Mouse (Mus musculus) right cerebral cortex, postnatal 25 days (tissue): ENCODE results near the gene Ak9.

Experiments
- DNase-seq: peaks from one replicate; pipeline ENCODE4 v3.0.0; 2022

Ak9 gene

DNA sequence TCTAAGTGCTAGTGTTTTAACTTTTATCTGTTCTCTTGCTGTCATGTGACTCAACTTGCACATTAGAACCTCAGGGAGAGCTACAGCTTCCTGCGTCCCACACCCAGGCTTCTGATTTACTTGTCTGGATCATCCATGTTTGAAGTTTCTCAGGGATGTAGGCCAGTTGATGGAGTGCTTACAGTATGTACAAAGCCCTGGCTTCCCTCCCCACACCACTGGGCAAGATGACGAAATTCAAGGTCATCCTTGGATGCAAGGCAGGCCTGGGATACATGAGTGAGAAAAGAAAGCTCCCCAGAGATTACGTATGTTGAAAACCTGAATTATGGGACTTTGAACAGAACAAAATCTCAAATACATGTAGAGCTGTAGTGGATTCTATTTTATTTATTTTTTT lies 149.0 kb downstream of the Ak9 start:
- no peak for DNase-seq

GRCm38 (mm10) chr10:41459990-41460389 lies 156.2 kb downstream of the Ak9 start:
- DNase-seq: no peak

- DNase-seq: no peak
These were observed 156.7 kb downstream of the Ak9 start for GRCm38 (mm10) chr10:41460501-41460900.

DNA sequence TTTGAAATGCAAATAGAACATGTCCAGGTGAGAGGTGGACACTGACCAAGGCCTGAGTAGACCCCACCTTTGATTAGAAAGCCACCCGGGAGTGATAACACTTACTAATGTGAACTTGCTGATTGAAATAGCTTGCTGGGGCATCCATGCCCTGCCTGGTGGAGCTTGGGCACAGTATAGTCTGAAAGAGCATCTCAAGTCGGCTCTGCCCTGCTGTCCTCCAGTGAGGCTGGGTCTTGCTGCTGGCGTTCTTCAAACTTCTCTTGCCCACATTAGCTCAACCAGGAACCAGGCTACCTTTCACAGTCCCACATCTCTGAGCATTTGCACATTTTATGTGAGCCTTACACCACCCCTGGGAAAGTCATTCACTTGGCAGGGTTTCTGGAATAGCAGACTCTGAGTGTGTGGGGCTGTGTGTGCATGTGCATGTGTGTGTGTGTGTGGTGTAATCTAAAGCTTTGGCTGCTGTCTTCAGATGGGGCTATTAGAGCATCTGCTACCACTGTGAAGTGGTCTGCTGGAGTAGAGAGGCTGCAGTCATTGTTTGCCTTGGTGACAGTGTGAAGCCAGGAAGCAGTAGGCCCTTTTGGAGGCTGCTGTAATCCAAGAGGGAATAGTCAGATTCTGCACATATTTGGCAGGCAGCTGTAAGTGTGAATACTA lies 157.4 kb downstream of the Ak9 start:
- DNase-seq: no peak

- no peak for DNase-seq
These were observed 160.7 kb downstream of the Ak9 start for GRCm38 (mm10) chr10:41464401-41464955.

- no peak for DNase-seq
These were observed 163.5 kb downstream of the Ak9 start for GRCm38 (mm10) chr10:41467325-41467724.

GRCm38 (mm10) chr10:41470693-41471092 lies 166.9 kb downstream of the Ak9 start:
- no peak for DNase-seq

DNA sequence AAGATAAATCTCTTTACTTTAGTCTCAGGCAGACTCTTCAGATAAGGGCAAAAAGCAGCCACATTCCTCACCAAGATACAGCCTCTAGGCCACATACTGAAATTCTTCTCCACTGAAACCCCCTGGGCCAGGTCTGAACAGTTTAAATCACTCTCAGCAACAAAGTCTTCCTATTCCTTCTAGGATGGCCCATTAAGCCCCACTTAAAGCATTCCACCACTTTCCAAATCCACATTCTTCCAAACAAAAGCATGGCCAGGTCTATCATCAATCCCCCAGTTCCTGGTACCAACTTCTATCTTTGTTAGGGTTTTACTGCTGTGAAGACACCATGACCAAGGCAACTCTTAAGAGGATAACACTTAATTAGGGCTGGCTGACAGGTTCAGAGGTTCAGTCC lies 168.8 kb downstream of the Ak9 start:
- no peak for DNase-seq

DNA sequence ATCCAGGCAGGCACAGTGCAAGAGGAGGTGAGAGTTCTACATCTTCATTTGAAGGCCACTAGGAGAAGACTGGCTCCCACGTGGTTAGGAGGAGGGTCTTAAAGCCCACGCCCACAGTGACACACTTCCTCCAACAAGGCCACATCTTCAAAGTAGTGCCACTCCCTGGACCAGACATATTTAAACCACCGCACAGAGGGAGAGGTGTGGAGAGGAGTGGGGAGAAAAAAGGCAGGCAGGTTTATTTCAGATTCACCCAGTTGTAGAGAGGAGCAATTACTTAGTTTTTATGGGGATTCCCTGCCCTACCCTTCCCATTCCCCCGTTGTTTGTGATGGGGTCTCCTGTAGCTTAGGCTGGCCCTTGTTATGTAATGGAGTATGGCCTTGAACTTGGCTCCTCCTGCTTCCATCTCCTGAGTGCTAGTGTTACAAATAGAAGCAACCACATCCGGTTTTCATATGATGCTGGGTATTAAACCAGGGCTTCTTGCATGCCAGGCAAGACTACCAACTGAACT lies 169.2 kb downstream of the Ak9 start:
- no peak for DNase-seq

DNA sequence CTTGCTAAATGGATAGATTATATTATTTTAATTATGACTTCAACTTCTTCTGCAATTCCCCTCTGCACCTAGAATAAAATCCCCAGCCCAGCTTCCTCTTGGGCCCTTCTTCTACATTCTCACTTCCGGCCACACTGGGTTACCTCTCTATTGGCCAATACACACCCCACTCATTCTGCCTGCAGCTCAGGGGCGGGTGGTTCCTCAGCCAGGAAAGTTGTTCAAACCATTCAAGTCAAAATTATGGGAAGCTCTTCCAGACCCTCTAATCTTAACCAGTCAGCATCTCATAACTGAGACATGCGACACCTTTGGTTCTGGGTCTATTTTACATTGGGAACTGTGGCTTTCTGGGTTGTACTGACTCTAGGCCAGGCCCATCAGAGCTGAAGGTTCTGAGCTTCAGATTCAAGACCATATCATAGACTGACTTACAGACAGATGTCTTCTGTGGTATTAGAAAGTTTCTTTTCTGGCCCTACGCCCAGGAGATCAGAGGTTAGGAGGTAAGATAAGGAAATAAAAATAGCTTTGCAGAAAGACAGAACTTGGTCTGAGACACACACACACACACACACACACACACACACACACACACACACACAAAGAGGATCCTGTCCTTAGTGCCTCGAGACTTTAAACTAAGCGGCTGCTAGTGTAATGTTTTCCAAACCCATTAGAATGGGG lies 170.1 kb downstream of the Ak9 start:
- DNase-seq: no peak

- no peak for DNase-seq
These were observed 171.2 kb downstream of the Ak9 start for GRCm38 (mm10) chr10:41474981-41475391.

DNA sequence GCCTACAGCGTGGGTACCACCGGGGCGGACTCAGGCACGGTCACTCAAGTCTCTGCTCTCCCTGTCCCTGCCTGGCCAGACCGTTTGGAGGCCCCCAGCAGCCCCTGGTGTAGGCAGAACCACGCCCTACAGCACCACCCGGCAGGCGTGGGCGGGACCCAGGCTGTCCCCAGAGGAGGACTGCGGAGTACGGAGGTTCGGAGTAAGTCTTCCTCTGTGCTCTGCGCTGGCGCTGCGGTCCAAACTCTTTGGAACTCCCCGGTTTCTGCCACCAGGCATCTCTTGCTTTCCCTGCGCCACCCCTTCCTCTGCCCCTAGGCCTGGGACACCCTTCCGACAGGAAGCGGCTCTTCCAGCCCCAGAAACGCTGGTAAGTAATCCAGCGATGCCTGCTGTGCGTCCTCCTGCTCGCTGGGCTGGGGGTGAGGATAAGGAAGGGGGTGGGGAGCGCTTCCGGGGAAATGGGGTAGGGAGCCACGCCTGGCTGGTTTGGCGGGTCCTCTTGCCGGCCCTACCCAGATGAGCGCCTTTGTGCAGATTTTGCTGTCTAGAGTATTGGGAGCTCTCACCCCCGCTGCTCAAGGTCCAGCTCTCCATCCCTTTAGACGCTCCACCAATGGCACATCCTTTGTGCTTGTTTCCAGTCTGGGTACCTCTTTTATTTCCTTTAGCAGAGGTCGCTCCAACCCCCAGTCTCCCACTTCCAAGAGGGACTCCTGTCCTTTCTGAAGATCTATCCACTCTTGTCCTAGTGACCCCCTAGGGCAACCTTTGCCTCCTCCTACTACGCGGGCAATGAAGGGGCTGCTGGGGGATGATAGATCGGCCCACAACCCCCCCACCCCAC lies 172.6 kb downstream of the Ak9 start, which contains the start of gene Mical1:
Gene Mical1 (plus strand): TSS at position 144 of the 847 bp plus-strand sequence.
- DNase-seq: peak; percentile 51

DNA sequence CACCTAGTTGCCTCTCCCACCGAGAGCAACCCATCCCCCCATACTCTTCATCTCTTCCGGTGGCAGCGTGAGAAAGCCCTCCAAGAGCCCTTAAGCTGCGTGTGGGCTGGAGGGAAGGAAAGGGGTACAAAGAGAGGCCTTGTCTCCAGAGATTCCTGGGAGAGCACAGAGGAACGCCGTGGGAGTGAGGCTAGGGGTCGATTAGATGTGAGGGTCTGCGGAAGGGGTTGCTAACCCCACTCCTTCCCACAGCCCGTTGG lies 173.2 kb downstream of the Ak9 start:
- no peak for DNase-seq

DNA sequence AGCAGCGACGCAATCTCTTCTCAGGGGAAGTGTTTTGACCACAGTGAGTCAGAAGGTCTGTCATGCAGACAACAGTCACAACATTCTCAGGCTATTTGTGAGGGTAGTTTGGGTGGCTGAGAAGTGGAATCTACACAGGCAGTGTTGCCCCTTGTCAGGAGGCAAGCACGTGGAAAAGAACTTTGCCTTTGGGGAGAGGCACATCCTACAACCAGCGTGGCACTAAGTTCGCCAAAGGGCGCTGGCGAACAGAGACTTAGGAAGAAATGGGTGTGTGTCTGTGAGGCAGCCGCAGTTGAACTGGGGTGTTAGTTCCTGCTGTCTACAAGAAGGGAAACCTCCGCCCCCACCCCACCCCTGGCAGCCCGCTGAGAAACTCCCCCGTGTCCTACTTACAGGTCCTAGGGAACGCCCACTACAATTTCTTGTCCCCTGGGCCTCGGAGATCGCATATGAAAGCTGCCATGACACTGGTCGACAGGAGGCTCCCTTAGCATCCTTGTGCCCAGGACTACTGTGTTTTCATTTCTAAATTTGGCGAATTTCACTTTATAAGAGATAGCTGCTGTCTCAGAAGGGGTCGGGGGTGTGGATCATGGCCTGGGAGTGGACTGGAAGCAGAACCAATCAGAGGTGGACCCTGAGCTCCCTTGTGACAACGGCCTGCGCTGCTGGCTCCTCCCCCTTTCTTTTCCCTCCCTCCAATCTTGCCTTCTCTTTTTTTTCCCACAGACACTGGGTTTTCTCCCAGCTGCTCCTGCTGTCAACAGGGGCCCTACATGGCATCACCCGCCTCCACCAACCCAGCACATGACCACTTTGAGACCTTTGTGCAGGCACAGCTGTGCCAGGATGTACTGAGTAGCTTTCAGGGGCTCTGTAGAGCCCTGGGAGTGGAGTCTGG lies 173.8 kb downstream of the Ak9 start:
- DNase-seq: peak; percentile 45

DNA sequence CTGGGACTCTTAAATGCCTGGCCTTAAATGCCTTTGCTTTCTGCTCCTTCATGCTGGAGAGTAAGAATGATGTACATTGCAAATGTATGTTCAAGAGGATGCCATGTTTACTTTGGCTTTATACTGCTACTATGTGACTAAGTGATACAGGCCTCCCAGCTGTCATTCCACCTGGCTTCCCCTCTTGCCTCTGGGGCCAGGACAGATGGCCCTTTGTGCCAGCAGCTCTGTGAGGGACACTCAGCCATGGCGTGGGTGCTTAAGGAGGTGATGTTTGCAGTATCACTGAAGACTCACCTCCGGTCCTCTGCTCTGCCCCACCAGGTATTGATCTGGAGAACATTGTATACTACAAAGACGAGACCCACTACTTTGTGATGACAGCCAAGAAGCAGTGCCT lies 176.2 kb downstream of the Ak9 start:
- DNase-seq: no peak

GRCm38 (mm10) chr10:41480938-41481880 lies 177.4 kb downstream of the Ak9 start:
- no peak for DNase-seq

DNA sequence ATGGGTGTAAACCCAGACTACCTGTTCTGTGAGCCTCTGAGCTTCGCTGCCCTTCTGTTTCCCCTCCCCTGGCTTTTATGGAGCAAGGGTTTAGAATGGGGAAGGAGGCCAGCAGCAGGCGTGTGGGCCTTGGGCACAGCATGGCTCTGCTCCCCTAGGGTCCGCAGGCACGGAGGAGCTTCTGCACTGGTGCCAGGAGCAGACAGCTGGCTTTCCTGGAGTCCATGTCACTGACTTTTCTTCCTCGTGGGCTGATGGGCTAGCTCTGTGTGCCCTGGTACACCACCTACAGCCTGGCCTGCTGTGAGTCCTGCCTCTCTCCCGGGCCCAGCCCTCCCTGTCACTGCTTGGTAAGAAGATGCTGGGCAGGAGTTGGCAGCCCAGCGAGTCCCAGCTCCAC lies 178.7 kb downstream of the Ak9 start:
- DNase-seq: no peak
